Mouse (Mus musculus): Measurements from ENCODE around the gene Coq8a. TPM values are rescaled to one million over a fixed set of nuclear protein-coding genes. Genes with fewer than 3 reads are reported as not detected.

Gene Coq8a
- 24.3 and 26.9 TPM in 2 replicates for polyA plus RNA-seq (2012; rRNA removed)

GRCm38 (mm10) chr1:180198959-180199714 lies at the start of gene Coq8a:
TSS of gene Coq8a (minus strand) at chr1:180199602.

Other genes with a start within 250 kb of the Coq8a start
- gene Cdc42bpa, start 239.1 kb downstream of the Coq8a start, polyA plus RNA-seq (2012; rRNA removed) = 12.1 and 14.3 TPM in 2 replicates
- 36.6 and 44.9 TPM in 2 replicates for gene Psen2, start 63.8 kb upstream of the Coq8a start, polyA plus RNA-seq (2012; rRNA removed)
- 11.1 and 11.2 TPM in 2 replicates for gene Itpkb, start 130.9 kb upstream of the Coq8a start, polyA plus RNA-seq (2012; rRNA removed)